Mouse (Mus musculus) thymus, adult 2 months (tissue): ENCODE results near the gene Eif4e3.

Experiments used
- CTCF ChIP-seq: fragments of 200-500 bp; IDR thresholded peaks from 2 replicates; pipeline ENCODE4 v1.5.1; 2012; ENCODE audit warnings: mild to moderate bottlenecking, control low read depth, low read length, moderate library complexity, borderline replicate concordance; ENCODE audit not compliant: control insufficient read depth, poor library complexity, insufficient read depth; ENCODE audit errors: extremely low read depth
- POLR2A ChIP-seq: fragments of 200-500 bp; IDR thresholded peaks from 2 replicates; pipeline ENCODE4 v1.6.1; 2012; ENCODE audit warnings: mild to moderate bottlenecking, low read length, control low read depth, moderate library complexity; ENCODE audit not compliant: control insufficient read depth, poor library complexity, insufficient read depth; ENCODE audit errors: extremely low read depth

- no peak for TF ChIP-seq CTCF
- TF ChIP-seq POLR2A, result no peak
Measured at GRCm38 (mm10) chr6:99663232-99663631, 3.3 kb downstream of the Eif4e3 start.
